Mouse (Mus musculus): ENCODE results near the gene Aven.
A peak's percentile ranks its signal among the peaks of the same experiment; 100 is the strongest.
"Not testable (repeated sequence)": the region's sequence is repeated elsewhere in the genome, so short reads cannot be mapped to it uniquely, and the experiment has no call there.

Aven gene

DNA sequence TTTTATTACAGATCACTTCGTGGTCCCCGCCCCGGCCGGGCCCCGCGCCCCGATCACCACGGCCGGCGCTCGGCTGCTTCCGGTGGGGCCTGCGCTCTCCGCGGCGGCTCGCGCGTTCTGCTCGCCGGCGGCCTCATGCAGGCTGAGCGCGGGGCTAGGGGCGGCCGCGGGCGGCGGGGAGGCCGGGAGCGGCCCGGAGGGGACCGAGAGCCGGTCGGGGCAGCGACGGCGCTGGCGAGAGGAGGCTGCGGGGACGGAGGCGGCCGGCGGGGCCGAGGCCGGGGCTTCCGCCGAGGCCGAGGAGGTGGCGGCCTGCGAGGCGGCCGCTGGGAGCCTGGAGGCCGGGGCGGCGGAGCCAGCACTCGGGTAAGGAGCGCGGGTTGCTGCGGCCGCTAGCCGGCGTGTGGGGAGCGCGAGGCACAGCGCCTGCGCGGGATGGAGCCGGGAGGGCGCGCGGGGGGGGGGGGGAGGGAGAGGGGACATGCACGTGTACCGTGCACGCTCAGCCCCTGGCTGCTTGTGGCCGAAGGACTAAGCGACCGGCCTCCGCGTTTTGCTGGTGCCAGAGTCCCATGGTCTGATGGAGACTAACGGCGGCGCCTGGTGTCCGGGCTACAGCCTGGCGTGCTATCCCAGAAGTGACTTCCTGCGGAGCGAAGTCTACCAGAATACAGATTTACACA, at the start of gene Aven:
TSS of gene Aven (plus strand) at position 109 of the 683 bp plus-strand sequence.
- peak; percentile 90 for DNase-seq (ENCODE audit: low spot score)

DNA sequence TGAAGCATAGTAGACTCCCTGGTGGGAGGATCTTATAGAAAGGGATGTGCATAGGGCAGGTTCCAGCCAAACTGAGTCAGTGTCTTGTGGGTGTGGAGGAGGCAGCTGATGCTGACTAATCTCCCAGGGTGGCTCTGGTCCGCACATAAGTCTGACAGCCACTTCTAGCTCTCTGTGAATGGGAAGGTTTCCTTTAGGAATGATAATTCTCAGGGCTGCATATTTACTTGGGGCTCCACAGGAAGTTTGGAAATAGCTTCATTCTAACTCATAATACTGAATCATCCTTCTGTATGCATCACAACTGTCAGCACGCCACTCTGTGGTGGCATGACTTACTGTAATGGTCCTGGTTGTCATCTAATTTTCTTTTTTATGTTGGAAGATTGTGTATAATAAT, 49.3 kb upstream of the Aven start:
- DNase-seq (ENCODE audit: low spot score): no peak

DNA sequence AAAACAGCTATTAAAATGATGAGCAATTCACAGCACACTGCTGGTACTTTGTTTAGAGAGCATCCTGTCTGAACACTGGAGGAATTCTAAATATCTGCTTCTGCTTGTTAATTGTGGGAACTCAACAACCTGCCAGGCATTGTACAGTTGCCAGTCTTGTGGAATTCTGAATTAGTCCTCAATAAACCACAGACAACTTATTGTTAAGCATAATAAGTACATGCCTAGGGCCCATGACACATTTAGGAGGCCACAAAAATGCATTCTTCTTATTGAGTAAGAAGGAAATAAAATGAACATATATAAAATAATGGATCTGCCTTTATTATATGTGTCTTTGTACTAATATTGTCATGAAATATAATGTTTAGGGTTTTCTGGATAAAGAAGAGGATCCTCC, 47.3 kb upstream of the Aven start:
- no peak for DNase-seq (ENCODE audit: low spot score)

DNA sequence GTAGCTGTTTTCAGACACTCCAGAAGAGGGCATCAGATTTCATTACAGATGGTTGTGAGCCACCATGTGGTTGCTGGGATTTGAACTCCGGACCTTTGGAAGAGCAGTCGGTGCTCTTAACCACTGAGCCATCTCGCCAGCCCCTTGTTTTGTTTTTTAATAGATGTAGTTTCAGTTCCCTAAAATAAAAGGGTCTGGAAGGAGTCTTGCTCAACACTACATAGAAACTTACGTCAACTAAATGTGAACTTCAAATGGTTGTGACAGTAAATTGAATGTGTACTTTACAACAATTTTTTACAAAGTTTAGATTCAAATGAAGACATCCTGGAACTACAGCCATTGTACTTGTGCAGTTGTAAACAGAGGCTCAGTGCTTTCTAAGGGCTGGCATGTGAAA, 44.7 kb upstream of the Aven start:
- DNase-seq (ENCODE audit: low spot score): not testable (repeated sequence)

DNA sequence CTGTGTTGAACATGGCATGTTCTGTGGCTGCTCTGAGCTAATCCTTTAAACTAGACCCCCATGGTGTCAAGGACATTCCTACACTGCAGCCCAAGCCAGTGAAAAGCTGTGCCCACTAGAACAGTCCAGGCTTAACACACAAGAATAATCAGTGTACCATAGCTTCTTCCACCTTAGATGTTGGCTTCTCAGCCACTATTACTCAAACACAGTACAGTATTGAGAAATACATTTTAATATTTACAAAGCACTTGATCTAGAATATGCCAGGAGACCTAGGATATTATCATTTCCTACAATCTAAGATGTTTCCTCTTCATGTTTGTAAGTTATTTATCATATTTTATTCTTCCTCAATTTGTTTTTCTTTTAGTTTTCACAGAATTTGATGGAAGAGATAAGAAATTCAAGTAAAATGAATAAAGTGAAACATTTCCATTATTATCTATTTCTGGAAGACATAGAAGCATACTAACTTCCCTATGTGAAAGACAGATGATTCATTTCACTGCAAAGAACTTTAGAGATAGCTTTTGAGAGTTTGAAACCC, 44.2 kb upstream of the Aven start:
- no peak for DNase-seq (ENCODE audit: low spot score)

DNA sequence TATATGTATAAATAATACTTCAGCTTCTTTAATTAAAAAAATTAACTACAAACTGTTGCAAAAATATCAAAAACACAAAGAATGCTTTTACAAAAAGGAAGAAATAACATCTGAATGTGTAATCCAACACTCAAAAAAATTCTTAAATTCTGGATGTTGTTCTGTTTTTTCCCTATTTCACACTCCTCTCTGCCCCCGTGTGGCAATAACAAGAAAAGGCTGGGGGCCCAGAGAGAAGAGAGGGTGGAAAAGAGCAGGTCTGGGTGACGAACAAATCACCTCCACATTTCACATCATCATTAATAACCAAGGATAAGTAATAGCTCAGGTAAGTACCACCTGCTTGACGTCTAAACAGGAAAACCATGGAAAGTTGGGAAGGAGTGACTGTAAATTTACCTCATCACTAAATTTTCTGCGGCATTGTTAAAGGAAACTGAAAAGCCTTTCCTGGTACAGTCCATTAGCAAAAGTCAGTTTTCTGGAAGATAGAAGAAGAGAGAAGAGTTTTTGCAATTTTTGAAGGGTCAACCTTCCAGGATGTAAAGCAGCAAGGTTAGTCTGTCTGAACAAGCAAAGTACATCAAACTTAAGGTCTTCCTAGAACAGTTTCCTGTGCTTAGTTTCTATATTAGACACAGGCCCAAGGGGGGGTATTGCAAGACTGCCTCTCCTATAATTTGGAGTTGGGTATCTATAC, 43.0 kb upstream of the Aven start:
- DNase-seq (ENCODE audit: low spot score): no peak

DNA sequence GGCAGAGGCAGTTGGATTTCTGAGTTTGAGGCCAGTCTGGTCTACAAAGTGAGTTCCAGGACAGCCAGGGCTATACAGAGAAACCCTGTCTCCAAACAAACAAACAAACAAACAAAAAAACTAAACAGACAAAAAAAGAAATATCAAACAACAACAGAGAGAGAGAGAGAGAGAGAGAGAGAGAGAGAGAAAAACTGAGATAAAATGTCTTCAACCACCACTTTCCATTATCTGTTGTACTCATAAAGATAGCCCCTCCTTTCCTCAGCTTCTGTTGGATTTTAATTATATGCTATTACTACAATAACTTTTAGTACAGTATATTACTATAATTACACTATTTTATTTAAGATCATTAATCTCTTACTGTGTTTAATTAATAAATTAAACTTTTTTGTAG, 40.3 kb upstream of the Aven start:
- not testable (repeated sequence) for DNase-seq (ENCODE audit: low spot score)

DNA sequence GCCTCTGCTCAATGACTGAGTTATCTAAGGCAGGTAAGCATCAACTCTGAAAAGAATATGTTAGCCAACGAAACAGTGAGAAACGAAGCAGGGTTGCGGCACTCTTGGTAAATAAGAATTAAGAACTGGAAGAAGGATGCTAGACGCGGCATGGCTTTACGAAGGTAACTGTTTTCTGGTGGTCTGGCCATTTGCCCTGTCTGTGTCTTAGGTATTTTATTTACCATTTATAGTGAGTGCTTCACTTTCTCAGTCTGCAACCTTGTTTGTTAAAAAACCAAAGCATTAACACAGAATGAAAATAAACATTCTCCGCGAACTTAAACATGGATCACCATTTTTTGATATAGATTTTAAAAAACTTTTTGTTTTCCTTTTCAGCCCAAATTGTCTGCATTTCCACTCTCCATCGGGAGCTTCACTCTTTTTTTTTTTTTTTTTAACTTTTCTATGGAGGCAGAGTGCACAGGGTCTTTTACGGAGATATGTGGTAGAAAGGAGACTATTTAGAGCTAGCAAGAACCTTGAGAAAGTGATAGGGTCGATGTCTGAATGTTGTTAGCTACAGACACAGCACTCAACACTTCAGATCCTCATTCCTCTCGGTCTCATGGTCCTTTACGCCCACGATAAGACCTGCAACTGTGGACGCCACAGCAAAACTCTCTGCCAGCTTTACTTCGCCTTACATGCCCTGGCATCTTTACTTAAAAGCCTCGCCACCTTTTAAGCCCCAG, 38.5 kb upstream of the Aven start:
- DNase-seq (ENCODE audit: low spot score): no peak

DNA sequence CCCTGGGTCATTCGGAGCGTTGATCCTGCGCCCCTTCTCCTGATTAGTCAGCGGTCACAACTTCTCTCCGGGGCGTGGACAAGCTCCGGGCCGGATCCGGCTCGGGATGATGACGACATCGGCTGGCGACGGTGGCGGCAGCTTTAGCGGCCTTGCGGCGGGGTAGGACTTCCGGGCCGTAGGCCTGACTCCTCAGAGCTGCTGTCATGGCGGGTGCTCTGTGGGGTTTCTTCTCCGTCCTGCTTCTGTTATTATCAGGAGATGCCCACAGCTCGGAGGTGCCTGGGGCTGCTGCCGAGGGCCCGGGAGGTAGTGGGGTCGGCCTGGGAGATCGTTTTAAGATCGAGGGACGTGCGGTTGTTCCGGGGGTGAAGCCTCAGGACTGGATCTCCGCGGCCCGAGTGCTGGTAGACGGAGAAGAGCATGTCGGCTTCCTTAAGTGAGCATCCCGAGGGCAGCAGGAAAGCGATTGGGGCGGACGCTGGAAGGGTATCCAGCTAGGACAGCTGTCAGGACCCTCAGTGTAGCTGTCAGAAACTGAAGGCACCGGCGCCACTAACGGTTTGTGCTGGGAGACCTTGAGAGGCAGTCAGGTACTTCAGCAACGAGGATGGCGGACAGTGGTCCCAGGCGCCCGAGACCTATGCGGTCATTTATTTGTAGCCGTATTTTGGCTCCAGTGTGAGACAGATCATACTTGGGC, 37.8 kb upstream of the Aven start, which contains the start of gene Emc7:
TSS of gene Emc7 (plus strand) at position 136 of the 703 bp plus-strand sequence.
- DNase-seq (ENCODE audit: low spot score): peak; percentile 95

DNA sequence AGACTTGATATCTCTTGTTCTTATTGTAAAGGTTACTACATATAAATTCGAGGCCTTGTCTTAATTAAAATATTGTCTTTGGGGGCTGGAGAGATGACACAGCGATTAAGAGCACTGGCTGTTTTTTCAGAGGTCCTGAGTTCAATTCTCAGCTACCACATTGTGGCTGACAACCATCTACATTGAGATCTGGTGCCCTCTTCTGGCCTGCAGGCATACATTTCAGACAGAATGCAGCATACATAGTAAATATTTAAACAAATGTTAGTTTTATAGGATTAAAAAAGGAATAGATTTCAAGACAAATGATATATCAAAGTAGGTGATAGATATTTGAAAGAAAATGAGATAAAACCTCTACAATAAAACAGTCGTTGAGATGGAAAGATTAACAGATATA, 32.2 kb upstream of the Aven start:
- DNase-seq (ENCODE audit: low spot score): no peak

DNA sequence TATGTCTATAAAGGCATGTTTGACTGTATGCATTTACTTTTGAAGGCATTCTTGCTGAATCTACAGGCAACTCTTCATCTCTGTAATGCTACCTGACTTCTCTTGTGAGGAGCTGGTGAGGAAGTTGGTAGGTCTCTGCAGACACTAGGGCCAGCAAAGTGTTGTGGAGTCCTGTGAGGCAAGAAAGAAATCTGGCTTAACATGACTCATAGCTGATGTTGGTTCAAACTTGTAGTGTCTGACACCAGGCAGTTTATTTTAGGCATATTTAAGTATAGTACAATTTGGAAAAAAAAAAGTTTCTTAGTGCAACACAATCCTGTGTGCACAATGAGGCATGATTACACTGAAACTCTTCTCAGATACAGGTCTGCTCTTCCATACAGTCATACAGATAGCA, 23.2 kb upstream of the Aven start:
- no peak for DNase-seq (ENCODE audit: low spot score)

DNA sequence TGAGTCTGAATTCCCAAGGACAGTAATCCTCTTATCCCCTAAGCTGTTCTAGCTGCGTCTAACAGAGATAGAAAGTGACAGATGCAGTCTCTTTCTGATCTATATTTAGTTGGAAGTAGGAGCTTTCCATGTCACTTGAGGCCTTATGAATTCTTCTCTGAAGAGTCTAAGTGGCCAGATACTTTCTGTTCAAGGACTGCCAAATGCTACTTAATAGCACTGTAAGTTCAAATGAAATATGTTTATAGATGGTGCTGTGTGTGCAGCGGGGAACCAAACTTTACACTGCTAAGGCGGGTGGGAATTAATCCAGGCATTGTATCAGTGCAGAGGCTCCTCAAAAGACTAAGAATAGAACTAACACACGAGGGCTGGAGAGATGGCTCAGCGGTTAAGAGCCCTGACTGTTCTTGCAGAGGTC, 21.8 kb upstream of the Aven start:
- DNase-seq (ENCODE audit: low spot score): no peak

DNA sequence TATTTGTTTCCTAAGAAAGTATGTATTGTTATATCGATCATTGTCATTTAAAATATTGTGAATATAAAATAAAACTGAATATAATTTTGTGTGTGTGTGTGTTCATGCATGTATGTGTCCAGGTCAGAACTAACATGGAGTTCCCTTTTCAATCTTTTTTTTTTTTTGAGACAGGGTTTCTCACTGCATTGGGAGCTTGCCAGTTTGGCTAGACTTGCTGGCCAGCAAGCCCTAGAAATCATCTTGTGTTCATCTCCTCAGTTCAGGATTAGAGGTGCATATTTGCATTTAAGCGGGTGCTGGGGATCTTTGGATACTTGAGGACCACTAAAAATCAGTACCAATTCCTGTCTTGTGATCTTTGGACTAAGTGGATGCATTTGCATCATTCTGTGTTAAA, 20.7 kb upstream of the Aven start:
- no peak for DNase-seq (ENCODE audit: low spot score)

DNA sequence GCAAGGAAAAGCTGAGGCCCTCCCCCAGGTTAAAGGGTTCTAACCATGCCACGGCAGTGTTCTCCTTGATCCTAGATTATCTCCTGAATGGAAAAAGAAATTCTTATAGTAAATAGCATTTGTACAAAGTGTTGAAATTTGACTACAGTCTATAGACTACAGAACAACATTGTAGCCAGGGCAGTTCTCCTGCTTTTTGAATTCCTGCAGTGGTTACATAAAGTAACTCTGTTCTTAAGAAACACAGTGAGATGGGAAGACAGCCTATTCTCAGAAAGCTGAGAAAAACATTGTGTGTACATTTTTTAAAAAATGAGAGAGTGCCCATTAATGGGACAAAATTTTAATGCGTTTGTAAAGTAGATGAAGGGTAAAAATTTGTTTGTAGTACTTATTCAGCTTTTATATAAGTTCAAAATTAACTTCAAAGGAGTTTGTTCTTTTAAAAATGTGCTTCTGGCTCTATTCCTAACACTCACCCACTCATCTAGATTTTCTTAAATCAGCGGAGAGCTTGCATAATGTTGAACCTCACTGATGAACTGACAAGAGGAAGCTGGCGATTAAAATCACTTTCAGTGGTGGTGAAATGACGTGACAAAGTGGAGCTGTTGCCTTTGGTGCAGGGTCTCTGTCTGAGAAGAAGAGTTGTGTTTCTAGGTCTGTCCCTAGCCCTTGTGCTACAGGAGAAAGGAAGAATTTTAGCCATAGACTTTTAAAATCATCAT, 17.6 kb upstream of the Aven start:
- DNase-seq (ENCODE audit: low spot score): no peak

DNA sequence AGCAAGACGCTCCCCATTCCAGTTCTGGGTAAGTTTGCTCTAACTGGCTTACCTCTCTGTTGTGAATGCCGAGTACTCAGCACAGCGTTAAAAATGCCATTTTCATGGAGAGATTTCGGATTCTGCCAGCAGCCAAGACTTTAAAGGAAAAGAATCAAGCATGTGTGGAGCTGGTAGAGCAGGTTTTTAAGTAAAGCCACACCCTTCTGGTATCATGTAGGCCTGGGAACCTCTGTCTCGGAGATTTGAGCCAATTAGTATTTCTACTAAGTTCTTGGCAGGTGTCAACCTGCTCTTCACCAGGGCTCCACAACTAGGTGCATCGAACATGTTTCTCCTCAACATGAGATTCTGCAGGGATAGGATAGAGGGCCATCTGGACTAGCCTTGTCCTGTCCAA, 16.2 kb upstream of the Aven start:
- no peak for DNase-seq (ENCODE audit: low spot score)

DNA sequence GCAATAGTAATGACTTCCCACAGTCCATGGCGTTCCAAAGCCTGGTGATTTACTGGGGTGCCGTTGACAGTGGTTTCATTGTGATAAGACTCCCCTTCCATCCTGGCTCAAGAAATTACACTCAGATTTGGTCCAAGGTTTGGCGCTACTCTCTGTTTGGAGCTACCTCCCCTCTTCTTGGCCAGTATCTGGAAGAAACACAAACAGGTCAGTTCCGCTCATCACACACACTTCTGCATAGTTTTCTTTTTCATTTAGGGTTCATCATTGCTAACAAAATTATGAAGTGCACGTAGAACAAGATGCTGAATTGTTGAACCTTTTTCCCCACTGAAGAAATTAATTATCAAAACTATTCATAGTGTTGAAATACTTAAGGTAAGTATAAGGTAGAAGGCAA, 12.1 kb upstream of the Aven start, which contains the start of gene Chrm5:
TSS of gene Chrm5 (minus strand) at position 101 of the 400 bp plus-strand sequence.
- DNase-seq (ENCODE audit: low spot score): no peak

DNA sequence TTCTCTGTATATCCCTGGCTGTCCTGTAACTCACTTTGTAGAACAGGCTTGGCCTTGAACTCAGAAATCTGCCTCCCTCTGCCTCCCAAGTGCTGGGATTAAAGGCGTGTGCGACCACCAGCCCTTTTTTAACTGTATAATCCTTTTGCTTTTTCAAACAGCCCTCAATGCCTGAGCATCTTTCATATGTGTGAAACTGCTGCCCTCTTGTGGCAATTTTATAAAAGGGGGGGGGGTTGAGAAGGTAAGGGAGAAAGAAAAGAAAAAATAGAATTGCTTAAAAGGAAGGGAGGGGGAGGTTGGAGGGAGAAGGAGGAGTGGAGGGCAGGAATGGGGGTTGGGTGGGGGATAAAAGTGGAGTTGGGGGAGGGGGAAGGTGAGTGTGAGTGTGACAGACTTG, 11.2 kb upstream of the Aven start:
- DNase-seq (ENCODE audit: low spot score): peak; percentile 29

DNA sequence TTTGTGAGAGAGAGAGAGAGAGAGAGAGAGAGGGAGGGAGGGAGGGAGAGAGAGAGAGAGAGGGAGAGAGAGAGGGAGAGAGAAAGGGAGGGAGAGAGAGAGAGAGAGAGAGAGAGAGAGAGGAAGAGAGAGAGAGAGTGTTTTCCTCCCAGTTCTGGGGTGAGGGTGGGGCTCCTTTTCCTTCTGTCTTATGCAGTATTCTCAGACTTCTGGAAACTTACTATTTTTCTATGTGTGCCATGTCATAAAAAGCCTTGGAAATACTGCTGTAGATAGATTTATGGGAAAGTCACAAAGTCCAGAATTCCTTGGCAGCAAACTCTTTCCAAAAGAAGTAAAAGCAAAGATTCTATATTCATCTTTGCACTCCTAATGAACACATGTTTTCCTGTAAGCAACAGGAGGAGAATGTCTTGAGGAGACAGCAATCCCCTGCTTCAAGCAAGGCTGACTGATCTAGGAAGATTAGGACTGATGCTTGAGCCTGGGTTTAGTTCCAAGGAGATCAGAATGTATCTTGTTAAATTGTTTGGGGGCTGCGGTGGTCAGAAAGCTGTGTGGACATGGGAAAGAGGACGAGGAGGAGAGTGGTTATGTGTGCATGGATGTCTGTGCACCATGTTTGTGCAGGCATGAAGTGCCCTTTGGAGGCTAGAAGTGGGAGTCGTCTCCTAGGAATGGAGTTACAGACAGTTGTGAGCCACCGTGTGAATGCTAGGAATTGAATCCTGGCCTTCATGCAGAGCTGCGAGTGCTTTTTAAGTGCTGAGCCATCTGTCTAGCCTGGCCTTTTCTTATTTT, 10.0 kb upstream of the Aven start:
- DNase-seq (ENCODE audit: low spot score): no peak

DNA sequence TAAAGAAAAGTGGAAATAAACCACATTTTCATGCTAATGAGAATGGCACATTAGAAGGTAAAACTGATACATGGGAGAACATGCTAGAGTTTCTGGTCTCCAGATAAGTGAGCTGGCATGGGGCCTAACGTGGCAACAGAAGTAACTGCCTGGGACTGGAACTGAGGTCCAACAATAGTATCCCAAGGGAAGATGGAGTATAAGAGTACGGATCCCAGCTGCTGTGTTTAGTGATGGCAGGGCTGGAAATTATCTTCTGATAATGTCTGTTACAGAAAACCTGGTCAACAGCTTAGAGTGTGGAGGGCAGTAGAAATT, 9.5 kb upstream of the Aven start:
- DNase-seq (ENCODE audit: low spot score): no peak

DNA sequence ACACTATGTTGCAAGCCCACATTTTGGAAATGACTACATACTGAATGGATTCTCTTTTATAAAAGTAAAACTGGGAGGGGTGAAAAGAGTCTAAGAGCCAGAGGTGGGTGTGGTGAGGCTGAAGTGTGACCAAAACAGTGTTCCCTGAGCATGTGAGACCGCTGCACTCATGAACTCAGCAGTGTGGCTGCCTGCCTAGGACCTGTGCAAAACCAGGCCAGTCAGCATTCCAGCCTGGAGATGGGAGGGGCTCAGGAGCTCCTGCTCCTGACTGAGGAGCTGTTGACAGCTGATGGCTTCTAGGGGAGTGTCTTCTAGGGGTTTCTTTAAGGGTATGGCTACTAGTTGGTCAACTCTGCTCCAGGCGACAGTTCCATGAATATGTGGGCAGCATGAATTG, 7.9 kb upstream of the Aven start:
- DNase-seq (ENCODE audit: low spot score): no peak
